Mouse (Mus musculus): ENCODE results near the gene Kif1a. TPM values are rescaled to one million over a fixed set of nuclear protein-coding genes. Genes with fewer than 3 reads are reported as not detected.
"Not testable (repeated sequence)": the region's sequence is repeated elsewhere in the genome, so short reads cannot be mapped to it uniquely, and the experiment has no call there.

Gene Kif1a
- total RNA-seq, 4 experiments from 2014 or later: 755 to 840 (median 807) TPM

DNA sequence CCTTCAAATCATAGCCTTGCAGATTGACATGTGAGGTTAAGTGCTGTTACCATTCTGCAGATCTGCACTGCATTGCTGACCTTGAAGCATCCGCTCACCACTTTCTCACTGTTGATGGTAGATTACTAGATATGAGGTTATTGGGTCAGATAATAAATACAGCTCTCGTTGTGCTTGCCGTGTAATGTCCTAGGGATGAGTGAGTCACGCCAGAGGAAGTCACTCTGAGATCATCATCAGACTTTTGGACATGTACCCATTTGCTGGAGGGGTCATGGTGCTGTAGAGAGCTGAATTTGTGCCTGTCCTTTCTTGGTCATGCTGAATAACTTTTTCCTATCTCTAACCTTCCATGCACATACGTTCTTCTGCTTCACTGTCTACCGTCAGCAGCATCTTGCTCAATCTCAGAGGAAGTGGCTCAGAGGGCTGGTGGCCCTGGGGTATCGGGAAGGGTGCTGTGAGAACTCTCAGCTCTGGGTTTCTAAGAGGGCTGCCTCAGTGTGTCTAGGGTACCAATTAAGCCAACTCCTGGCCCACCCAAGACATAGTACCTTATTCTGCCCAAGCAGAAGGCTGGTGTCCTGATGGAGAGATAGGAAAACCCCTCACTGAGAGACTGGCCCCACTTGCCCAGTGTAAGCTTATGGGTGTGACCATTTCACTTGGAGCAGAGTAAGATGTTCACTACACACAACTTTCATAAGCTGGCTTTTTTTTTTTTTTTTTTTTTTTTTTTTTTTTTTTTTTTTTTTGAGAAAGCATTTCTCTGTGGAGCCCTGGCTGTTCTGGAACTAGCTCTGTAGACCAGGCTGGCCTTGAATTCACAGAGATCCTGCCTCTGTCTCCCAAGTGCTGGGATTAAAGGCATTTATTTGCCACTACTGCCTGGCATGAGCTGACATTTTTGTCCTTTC, 129.6 kb downstream of the Kif1a start:
- DNase-seq (ENCODE audit: low spot score in 2 of 2): no peak

DNA sequence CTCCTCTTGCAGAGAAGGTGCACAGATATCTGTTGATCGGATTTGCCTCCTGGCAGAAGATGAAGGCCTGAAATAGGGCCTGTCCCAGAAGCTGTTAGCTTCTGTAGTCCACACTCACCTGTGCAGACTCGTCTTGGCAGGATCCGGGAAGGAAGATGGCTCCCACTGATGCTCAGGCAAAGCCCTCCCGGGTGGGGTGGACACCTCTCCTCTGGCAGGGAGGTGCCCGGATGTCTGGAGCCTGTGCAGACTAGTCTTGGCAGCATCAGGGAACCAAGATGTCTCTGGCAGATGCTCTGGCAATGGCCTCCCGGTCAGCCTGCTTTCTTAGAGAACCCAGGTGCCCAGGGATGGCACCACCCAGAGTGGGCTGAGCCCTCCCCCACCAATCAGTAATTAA, 131.0 kb downstream of the Kif1a start:
- not testable (repeated sequence) for DNase-seq (ENCODE audit: low spot score in 2 of 2)

Other genes starting within 250 kb of the Kif1a start
- under 1 TPM; 0.19 to 0.65 (median 0.26) TPM for gene Ankmy1, start 199.0 kb downstream of the Kif1a start, total RNA-seq (2022)
- 10 to 100 TPM; 17.0 to 17.7 (median 17.2) TPM for gene Dusp28, start 195.0 kb downstream of the Kif1a start, total RNA-seq (2022)
- gene Rnpepl1, start 191.2 kb downstream of the Kif1a start, total RNA-seq (2022): 10 to 100 TPM; 34.8 to 42.8 (median 36.7) TPM
- gene Capn10, start 167.6 kb downstream of the Kif1a start, total RNA-seq (2022): 10 to 100 TPM; 33.9 to 42.2 (median 37.4) TPM
- gene Gpr35, start 151.1 kb downstream of the Kif1a start, total RNA-seq (2022): under 1 TPM in 3 of 4 experiments, not detected in 1; 0.13 to 0.18 (median 0.14) TPM
- gene Aqp12, start 95.6 kb downstream of the Kif1a start, total RNA-seq (2022): not detected
- gene Agxt, start 33.3 kb upstream of the Kif1a start, total RNA-seq (2022): not detected
- gene 2310007B03Rik, start 59.0 kb upstream of the Kif1a start, total RNA-seq (2022): under 1 TPM in 1 of 4 experiments, not detected in 3; 0.27 TPM
- gene Crocc2, start 66.8 kb upstream of the Kif1a start, total RNA-seq (2022): under 1 TPM; 0.15 to 0.42 (median 0.20) TPM
- gene Sned1, start 133.9 kb upstream of the Kif1a start, total RNA-seq (2022): 10 to 100 TPM in 1 of 4 experiments, 1 to 10 TPM in 3; 7.4 to 11.0 (median 9.1) TPM
- gene Mterf4, start 204.0 kb upstream of the Kif1a start, total RNA-seq (2022): 10 to 100 TPM; 19.3 to 20.3 (median 20.0) TPM
- gene Ppp1r7, start 240.9 kb upstream of the Kif1a start, total RNA-seq (2022): 100 to 1,000 TPM in 2 of 4 experiments, 10 to 100 TPM in 2; 85.0 to 107 (median 96.8) TPM
- gene Pask, start 241.5 kb upstream of the Kif1a start, total RNA-seq (2022): 10 to 100 TPM in 1 of 4 experiments, 1 to 10 TPM in 3; 5.8 to 13.6 (median 6.3) TPM